Mouse (Mus musculus): ENCODE measurements around the gene Slpi.

Slpi gene

DNA sequence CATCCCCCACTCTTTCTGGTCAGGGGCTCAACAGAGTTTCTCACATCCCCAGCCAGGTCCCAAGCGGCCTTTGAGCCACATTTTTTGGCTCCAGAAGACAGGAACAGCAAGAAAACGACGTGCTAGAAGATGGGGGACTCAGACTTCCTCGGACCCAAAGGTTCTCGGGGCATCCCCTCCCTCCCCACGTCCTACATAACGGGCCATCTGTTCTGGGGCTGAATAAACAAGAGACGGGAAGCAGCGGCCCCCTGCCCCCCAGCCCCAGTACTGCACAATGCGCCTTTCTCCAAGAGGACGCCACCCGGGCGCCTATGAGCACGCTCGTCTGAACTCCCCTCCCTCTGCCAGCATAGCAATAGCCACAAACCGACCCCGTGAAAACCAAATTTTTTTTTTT is at the start of gene Slpi:
Gene Slpi (minus strand): TSS at position 76 of the 400 bp plus-strand sequence.
- DNase-seq (ENCODE audit: low spot score in 2 of 2) = no peak

DNA sequence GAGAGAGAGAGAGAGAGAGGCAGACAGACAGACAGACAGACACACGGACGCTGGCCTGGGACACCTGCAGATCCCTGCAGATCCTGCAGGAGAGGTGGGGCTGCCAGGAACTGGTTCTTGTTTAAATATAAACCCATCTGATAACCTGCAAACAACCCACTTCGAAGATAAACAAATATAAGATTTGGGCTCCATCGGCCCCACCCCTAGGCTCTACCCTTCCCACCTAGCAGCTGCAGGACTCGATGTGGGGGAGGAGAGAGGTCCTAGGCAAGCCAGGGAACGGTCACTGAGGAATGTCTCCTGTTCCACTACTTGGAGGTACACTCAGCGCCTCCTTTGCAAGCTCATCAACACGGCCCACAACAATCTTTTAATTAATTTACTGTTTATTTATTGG is 49.4 kb upstream of the Slpi start:
- DNase-seq (ENCODE audit: low spot score in 2 of 2) = no peak

DNA sequence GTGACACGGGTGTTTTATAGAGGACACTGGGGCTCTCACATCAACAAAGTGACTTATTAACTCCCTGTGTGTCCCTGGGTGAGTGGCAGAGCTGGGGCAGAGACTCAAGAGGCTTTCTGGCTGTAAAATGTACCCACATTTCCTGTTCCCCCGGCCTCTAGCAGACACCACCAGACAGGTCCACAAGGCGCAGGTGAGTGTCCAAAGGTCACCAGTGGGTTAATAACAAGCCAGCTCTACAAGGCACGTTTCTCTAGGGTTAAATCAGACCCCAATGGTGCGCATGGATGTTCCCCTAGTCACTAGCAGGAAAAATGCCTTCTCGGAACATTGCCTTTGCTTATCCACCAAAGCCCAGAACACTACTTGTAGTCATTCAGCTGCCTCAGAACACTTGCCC is 48.8 kb upstream of the Slpi start:
- DNase-seq (ENCODE audit: low spot score in 2 of 2) = no peak

DNA sequence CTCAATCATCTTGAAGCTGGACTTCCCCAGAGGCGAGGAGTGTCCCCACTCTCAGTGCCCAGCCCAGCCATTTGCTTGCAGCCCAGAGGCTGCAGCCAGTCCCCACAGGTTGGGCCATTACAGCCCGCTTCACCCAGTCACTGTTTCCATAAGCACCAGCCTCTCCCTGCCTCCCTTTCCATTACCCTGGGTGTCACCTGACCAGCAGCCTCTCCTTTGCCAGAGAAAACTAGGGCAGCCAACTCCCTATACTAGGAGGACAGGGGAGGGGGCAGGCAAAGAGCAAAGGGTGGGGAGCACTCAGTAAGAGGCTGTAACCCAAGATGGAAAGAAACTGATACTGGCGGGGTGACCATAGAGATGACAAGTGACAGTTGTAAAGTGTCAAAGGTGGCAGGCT is 48.1 kb upstream of the Slpi start:
- DNase-seq (ENCODE audit: low spot score in 2 of 2) = peak in 1 of 2 experiments; percentile 44

DNA sequence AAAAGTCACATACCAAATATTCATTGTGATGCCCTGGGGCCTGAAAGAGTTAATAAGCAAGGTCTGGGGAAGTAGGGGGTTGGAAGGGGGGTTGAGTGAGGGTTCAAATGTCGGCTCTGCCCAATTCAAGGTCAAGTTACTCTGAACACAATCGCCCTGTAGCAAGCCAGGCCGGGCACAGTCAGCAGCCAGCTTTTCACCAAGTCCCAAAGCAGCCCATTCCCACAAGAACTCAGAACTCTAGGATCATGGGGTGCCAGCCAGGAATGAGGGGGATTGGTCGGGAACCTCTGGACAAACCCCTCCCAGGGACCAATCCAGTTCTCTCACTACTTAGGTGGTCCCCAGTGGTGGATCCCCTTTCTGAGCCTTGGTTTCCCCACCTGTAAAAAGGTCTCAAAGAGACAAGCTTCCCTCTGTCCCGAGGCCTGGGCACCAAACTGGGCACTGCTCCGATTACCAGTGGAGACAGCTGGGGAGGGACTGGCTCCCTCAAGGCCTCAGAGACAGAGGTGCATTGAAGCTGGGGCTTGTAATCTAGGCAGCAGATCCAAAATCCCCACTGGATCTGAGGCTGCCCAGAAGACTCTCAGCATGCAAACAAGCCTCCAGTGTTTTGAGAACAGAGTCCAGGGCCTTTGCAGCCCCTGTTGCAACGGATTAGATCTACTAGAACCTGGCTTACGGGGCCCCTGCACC is 47.5 kb upstream of the Slpi start:
- DNase-seq (ENCODE audit: low spot score in 2 of 2) = no peak

DNA sequence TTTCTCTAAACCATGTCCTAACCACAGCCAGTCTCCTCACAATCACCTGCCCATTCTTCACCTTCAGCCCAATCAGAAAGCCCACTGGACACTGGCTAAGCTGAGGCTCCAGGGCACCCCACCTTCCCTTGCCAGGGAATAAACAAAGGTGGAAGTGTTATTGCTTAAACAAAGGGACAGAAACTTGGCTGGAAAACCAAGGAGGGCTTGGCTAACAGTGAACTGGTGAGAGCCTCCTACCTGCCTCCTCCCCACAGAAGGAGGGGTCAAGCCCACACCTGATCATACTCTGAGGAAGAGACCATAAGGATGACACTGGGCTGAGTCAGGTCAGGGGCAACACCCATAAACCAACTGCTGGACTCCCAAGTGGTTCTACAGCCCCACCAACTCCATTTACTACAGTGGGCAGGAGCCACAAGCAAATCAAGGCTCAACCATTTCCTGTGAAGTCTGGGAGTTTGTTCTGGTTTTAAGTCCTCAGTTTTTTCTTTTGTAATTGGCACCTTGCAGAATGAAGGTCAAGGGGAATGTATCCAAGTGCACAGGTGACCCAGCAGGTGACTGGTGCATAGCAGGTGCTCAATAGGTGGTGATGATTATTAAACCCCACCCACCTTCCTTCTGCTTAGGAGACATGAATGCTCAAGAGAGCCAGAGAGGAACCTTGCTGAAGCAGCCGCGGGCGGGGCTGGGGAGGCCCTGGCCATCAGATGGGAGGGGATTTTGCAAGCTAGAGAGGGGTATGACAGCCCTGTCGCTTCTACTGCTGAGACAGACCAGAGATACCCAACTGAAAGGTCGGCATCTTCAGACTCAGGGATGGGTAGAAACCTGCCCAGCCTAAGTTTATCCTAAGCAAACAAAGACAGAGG is 46.6 kb upstream of the Slpi start:
- no peak for DNase-seq (ENCODE audit: low spot score in 2 of 2)

DNA sequence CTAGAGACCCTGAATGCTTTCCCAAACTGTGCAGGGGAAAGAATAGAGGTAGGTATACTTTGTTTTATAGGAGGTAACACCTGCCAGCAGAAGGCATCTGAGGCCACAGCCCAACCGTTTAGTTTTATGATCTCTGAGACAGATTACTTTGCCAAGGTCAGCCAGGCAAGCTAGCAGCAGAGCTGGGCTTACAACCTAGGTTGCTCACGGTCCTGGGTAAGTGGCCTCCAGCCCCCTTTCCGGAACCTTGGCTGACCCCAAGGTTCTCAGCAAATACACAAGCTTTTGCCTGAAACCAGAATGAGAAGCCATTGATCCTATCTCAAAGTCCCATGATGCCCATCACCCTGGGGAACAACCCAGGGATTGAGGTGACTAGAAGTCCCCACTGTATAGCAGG is 45.8 kb upstream of the Slpi start:
- no peak for DNase-seq (ENCODE audit: low spot score in 2 of 2)

DNA sequence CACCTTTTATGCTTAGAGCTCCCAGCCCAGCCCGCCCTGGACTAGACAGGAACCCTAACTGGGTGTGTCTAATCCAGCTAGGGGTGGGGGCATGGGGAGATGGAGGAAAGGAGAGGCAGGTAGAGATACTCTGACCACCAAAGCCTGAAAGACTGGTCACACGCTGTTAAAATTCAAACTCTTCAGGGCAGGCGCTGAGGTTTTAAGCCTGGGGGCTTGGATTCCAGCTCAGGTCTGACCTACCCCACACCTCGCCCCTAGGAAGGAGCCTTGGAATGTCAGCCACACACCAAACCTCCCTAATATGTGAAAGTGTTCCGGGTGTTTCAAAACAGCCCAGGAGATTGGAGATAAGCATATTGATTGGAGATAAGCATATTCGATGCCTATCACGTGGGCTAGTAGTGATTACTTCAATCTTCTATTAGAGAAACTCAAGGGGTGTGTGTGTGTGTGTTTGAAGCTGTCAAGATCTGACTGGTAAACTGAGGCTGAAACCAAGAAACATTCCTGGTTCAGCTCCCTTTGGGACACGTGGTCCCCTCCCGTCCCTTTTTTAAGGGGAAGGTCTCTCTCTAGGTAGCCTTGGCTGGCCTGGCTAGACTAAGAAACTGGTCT is 44.5 kb upstream of the Slpi start:
- DNase-seq (ENCODE audit: low spot score in 2 of 2) = no peak

DNA sequence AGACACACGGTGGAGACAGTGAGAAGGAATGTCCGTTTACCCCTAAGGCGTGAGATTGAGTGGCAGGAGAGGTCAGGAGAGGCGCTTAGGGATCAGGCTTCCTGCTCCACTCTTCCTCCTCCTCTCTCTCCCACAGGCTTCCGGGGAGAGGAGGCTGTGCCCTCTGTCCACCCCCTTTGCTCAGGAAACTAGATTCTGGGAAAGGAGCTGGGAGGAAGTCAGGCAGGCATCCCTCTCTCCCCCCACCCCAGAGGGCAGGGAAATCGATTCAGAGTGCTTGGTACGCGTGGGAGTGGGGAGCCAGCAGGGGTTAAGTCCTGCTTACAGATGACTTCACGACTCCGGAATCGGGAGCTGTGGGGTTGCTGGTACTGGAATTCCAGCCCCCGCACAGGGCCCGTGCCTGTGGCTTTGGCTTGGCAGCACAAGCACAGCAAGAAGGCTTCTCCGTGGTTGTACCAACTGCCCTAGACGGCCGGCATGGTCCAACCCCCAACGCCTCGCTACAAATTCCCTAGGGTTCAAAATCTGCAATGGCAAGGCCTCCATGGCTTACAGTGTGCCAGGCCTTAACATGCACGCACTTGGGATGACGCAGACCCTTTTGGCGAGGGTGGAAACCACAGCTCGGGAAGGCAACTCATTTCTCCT is 43.8 kb upstream of the Slpi start:
- peak in 1 of 2 experiments; percentile 29 for DNase-seq (ENCODE audit: low spot score in 2 of 2)

DNA sequence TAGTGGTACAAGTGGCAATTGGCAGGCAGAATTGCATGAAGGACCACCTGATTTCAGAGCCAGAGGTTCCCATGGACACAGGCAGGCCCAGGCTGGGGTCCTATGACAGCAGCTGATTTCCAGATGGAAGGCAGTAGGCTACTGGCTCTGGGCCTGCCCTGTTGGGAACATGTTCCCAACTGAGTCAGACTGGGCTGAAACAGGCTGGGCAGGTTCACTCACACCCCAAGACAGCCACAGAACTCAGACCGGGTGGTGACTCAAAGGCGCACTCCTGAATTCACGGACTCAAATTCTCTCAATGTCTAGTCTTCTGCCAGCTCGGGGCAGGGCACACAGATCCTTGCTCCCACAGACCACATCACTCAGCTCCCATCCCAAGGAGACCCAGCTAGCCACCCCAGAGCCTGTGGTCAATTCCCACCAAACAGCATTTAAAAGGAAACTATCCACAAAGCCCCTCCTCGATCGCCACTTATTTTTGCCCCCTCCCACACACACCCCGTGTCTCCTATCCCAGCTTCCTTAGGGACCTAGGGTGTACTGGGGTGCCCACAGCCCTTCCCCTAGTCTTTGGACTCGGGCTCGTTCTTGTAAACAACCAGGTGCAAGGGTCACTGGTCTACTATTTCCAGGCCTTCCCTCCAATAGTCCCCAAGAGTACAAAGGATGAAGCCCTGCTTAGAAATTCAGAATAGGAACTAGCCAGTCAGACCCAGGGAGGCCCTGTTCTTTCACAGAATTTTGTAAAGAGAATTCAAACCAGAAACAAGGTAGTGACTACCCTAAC is 43.0 kb upstream of the Slpi start:
- no peak for DNase-seq (ENCODE audit: low spot score in 2 of 2)

DNA sequence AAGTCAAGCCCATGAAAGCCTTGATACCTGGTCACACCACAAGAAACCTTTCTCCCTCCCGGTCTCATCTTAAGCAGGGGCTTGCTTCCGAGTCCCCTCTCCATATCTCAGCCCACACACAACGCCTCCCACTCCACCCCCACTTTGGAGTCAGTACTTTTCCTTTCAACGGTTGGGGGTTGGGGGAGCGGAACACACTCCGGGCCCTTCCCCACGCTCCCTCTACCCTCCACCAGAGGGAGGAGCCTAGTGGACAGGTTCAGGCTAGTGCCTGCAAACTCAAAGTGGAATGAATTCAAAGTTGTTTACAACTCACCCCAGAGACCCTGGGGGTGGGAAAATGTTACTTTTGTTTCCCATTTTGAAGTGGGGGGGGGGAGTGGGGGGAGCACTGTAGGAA is 41.8 kb upstream of the Slpi start:
- DNase-seq (ENCODE audit: low spot score in 2 of 2) = no peak

DNA sequence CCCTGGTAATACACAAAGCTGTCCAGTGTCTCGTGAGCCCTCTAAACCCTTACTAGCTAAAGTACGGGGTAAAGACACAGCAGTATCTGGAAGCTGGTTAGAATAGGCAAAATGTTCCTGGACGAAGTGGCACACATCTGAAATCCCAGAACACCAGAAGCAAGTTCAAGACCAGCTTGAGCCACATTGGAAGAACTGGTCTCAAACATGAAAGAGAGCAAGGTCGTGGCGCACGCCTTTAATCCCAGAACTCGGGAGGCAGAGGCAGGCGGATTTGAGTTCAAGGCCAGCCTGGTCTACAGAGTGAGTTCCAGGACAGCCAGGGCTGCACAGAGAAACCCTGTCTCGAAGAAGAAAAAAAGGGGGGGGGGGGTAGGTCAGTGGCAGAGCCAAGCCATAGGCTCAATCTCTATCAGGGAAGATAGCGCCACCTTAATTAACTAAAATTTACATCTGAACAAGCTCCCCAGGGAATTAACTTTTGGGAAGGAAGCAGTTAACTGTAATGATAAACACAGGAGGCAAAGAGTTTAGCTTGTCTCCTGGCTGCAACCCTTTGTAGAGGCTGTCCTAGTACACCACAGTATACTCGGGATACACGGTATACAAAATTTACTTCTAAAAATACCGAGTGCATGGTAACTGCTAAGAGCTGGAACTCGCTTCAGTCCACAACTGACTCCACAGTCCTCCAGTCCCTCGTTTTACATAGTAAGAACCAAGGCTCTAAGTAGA is 41.2 kb upstream of the Slpi start:
- DNase-seq (ENCODE audit: low spot score in 2 of 2) = no peak

DNA sequence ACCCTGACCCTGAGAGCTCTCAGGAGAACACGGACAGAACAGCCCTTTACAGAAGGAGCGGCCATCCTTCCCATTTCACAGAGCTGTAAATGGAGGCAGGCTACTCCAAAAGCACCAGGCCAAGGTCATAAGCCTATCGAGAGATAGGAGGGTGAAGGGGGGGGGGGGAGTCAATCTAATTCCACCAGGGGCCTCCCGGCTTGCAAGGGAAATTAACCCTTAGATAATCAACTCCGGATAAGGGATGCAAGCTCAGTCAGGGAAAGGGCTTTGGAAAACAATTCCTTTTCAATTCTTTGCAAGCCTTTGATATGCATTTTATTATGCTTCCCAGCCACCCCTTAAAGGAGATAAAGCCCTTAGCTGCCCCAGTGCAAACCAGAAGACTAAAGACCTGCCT is 39.6 kb upstream of the Slpi start:
- no peak for DNase-seq (ENCODE audit: low spot score in 2 of 2)

DNA sequence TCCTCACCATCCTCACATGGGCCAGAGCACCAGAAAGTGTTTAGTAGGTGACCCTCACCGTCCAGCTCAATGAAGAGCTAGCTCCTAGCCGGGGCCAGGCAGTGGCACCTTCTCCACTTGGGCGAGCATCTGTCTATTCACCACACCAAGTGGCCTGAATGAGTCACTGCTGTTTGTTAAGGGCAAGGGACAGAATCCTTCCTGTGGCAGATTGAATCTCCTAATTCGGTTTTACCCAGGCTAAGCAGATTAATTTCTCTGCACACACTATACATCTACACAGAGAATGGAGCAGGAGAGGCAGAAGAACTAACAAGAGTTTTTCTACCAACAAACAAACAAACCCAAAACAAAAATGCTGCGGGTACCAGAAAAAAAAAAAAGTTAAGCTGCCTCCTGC is 38.1 kb upstream of the Slpi start:
- no peak for DNase-seq (ENCODE audit: low spot score in 2 of 2)

DNA sequence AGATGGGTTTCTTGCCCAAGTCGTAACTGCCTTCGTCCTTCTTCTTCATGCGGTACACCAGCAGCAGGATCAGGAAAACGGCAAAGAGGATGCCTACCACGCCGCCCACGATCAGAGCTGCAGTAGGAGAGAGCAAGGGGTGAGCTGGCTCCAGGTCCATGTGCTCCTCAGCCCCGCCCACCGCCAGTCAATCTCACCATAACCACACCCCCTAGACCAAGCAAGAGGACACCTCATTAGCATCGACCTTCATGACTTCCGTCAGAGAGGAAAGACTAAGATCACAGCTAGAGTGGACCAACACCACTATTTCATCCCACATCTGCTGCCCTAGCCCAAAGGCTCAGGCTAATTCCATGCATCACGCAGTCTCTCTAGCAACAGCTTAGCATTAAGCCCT is 37.2 kb upstream of the Slpi start:
- no peak for DNase-seq (ENCODE audit: low spot score in 2 of 2)

DNA sequence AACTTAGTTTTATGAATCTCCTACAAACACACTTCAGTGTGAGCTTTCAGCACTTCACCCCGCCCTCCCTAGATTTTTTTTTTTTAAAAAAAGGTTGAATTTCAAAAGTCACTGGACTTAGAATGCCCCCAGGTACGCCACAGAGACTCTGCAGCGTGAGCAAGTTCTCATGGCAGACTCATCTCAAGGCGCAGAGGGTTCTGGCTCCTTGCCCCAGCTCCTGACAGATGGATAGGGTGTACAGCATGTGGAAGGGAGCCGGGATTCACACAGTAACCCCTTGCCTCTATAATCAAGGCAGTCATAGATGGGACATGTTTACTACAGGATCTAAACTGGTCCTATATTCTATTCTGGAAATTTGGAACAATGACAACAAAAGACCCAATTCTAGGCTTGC is 36.5 kb upstream of the Slpi start:
- no peak for DNase-seq (ENCODE audit: low spot score in 2 of 2)

DNA sequence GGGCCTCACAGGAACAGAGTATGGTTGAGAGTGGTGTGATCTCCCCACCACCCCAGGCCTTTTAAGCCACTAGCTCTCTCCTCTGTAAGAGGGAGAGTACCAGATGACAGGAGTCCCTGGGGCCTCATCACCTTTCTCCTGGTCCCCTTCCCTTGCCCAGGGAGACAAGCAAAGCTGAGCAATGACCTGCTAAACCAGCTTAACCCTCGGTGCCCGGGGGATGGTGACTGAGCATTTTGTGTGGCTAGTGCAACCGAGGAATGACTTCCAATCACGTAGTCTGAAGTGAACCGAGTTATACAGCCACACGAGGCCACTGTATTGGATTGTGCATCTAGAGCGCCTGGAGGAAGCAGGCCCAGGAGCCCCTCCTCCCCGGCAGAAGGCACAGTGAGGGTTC is 35.5 kb upstream of the Slpi start:
- DNase-seq (ENCODE audit: low spot score in 2 of 2) = no peak

DNA sequence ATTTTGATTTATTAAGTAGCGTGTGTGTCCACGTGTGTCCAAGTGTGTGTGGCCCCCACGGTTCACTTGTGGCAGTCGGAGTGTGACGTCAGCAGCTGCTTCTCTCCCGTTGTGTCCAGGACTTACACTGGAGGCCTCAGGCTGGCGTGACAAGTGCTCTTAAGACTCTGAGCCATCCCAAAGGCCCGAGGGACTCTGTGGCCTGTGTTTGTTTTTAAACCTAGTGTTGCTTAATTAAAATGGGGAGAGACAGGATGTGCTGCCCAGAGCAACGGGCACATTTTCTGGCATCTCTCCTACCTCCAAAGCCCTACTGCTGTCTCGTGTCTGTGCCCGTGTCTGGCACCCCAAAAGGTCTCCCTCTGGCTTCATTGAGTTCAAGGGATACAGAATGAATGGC is 34.6 kb upstream of the Slpi start:
- DNase-seq (ENCODE audit: low spot score in 2 of 2) = no peak

DNA sequence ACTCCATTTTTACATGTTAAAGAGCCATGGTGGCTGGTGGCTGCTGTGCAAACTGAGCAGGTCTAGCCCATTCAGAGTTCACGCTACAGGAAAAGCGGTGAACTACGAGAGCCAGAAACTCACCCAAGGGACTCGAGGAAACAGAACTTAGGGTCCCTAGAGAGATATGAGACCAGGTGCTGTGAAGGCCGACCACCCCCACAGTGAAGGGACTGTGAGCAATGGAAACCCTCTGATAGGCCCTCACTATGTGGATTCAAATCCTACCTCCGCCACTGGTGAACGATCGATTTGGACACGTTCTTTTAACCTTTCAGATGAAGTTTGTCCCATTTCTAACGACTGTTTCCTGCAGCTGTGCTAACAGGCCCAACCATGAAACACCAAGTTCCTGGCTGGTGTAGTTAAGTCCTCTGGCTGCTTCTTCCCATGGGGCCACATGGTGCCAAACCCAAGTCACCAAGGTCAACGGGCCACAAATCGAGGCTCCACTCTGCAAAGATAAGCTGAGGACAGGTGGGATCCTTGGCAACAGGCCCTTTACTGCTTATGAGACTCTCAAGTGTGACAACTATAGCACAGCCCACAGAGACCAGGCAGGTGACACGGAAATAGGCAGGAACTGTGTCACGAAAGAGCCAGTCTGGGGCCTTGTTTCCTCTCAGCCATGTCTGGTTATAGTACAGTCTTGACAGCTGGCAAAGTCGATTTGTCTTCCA is 33.9 kb upstream of the Slpi start:
- no peak for DNase-seq (ENCODE audit: low spot score in 2 of 2)

DNA sequence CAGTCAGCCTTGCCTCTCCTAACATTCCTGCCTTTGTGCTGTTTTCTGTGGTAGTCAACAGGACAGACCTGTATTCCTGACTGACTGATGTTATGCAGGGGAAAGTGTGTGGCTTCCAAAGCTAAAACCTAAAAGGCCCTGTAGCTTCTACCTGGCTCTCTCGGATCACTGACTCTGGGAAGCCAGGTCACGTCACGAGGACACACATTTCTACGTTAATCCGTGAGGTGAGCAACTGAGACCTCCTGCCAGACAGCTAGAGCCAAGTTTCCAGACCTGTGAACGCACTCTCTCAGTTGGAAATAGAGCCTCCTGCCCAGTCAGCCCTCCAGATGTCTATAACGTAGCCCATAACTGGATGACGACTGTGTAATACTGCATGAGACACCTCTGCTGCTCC is 33.1 kb upstream of the Slpi start:
- DNase-seq (ENCODE audit: low spot score in 2 of 2) = no peak

Measured in heart, adult 9 months (tissue).